Mouse (Mus musculus): ENCODE data around the gene Cdk9.

- TF ChIP-seq CTCF (IDR thresholded peaks at IDR 0.05; ENCODE audit: low read depth, low read length): no peak
- no peak for TF ChIP-seq TAL1 (conservative IDR thresholded peaks at IDR 0.05; ENCODE audit: low read depth, low read length)
- no peak for TF ChIP-seq GATA2 (IDR thresholded peaks at IDR 0.05; ENCODE audit: borderline replicate concordance, low read depth, low read length)
- no peak for TF ChIP-seq GATA1 (IDR thresholded peaks at IDR 0.05; ENCODE audit: borderline replicate concordance, low read length)
Observed at GRCm38 (mm10) chr2:32704021-32704421, 8.9 kb downstream of the Cdk9 start, which contains the start of gene Fpgs.

Data from G1E (cell line).